Mouse (Mus musculus): ENCODE measurements at regions not wholly inside any gene's neighbourhood (a gene's known extent, or its start where the extent isn't known, plus 50 kb on each side); places are given as distances from the start of the nearest gene placed in this dataset.

- Histone ChIP-seq H3K4me3 (ENCODE audit: low read depth, low read length) (no peak overlapping the region), H3K9ac (ENCODE audit: low read depth, poor library complexity, severe bottlenecking) (no peak overlapping the region), H3K27me3 (ENCODE audit: control insufficient read depth, insufficient read depth, low read length, poor library complexity, severe bottlenecking) (no peaks in the 10 kb centered on the region), H3K9me3 (replicated peaks; ENCODE audit: control insufficient read depth, insufficient read depth, low read length, poor library complexity, severe bottlenecking) (no peaks in the 10 kb centered on the region), H3K36me3 (ENCODE audit: control insufficient read depth, insufficient read depth, low read length, poor library complexity, severe bottlenecking) (no peaks in the 10 kb centered on the region), H3K4me1 (ENCODE audit: control insufficient read depth, insufficient read depth, low read length) (peaks cover 2% of the 10 kb centered on the region), H3K27ac (ENCODE audit: insufficient read depth, low read length) (no peak overlapping the region)
- TF ChIP-seq CTCF (IDR thresholded peaks at IDR 0.05; ENCODE audit: low read depth, low read length), result peak; percentile 47
- TF ChIP-seq POLR2A (IDR thresholded peaks at IDR 0.05; ENCODE audit: insufficient read depth, low read length), result no peak
- TF ChIP-seq EP300 (IDR thresholded peaks at IDR 0.05; ENCODE audit: insufficient read depth, low read depth, low read length), result no peak
These were observed 139.6 kb downstream of the Tm2d1 start for GRCm38 (mm10) chr4:98243502-98243901.

GRCm38 (mm10) chr4:98241921-98242320 is 141.2 kb downstream of the Tm2d1 start:
- TF ChIP-seq EP300 (IDR thresholded peaks at IDR 0.05; ENCODE audit: insufficient read depth, low read depth, low read length), result no peak
- no peak for TF ChIP-seq POLR2A (IDR thresholded peaks at IDR 0.05; ENCODE audit: insufficient read depth, low read length)
- TF ChIP-seq CTCF (IDR thresholded peaks at IDR 0.05; ENCODE audit: low read depth, low read length), result no peak
- Histone ChIP-seq H3K27ac (ENCODE audit: insufficient read depth, low read length) (no peak overlapping the region), H3K9ac (ENCODE audit: low read depth, poor library complexity, severe bottlenecking) (no peak overlapping the region), H3K9me3 (replicated peaks; ENCODE audit: control insufficient read depth, insufficient read depth, low read length, poor library complexity, severe bottlenecking) (no peaks in the 10 kb centered on the region), H3K4me1 (ENCODE audit: control insufficient read depth, insufficient read depth, low read length) (peaks cover 2% of the 10 kb centered on the region), H3K27me3 (ENCODE audit: control insufficient read depth, insufficient read depth, low read length, poor library complexity, severe bottlenecking) (no peaks in the 10 kb centered on the region), H3K4me3 (ENCODE audit: low read depth, low read length) (no peak overlapping the region), H3K36me3 (ENCODE audit: control insufficient read depth, insufficient read depth, low read length, poor library complexity, severe bottlenecking) (no peaks in the 10 kb centered on the region)

GRCm38 (mm10) chr4:98240289-98240688 is 142.8 kb downstream of the Tm2d1 start:
- TF ChIP-seq CTCF (IDR thresholded peaks at IDR 0.05; ENCODE audit: low read depth, low read length), result no peak
- no peak for TF ChIP-seq POLR2A (IDR thresholded peaks at IDR 0.05; ENCODE audit: insufficient read depth, low read length)
- no peak for TF ChIP-seq EP300 (IDR thresholded peaks at IDR 0.05; ENCODE audit: insufficient read depth, low read depth, low read length)
- H3K9me3 ChIP-seq (replicated peaks; ENCODE audit: control insufficient read depth, insufficient read depth, low read length, poor library complexity, severe bottlenecking), result no peaks in the 10 kb centered on the region
- H3K4me1 ChIP-seq (ENCODE audit: control insufficient read depth, insufficient read depth, low read length), result peaks cover 2% of the 10 kb centered on the region
- no peaks in the 10 kb centered on the region for H3K27me3 ChIP-seq (ENCODE audit: control insufficient read depth, insufficient read depth, low read length, poor library complexity, severe bottlenecking)
- H3K36me3 ChIP-seq (ENCODE audit: control insufficient read depth, insufficient read depth, low read length, poor library complexity, severe bottlenecking), result no peaks in the 10 kb centered on the region
- H3K4me3 ChIP-seq (ENCODE audit: low read depth, low read length), result no peak overlapping the region
- H3K27ac ChIP-seq (ENCODE audit: insufficient read depth, low read length), result no peak overlapping the region
- no peak overlapping the region for H3K9ac ChIP-seq (ENCODE audit: low read depth, poor library complexity, severe bottlenecking)

- H3K4me3 ChIP-seq (ENCODE audit: low read depth, low read length), result no peak overlapping the region
- H3K4me1 ChIP-seq (ENCODE audit: control insufficient read depth, insufficient read depth, low read length), result peaks cover 2% of the 10 kb centered on the region
- no peak overlapping the region for H3K9ac ChIP-seq (ENCODE audit: low read depth, poor library complexity, severe bottlenecking)
- no peak overlapping the region for H3K27ac ChIP-seq (ENCODE audit: insufficient read depth, low read length)
- no peaks in the 10 kb centered on the region for H3K9me3 ChIP-seq (replicated peaks; ENCODE audit: control insufficient read depth, insufficient read depth, low read length, poor library complexity, severe bottlenecking)
- no peak for TF ChIP-seq POLR2A (IDR thresholded peaks at IDR 0.05; ENCODE audit: insufficient read depth, low read length)
- no peak for TF ChIP-seq CTCF (IDR thresholded peaks at IDR 0.05; ENCODE audit: low read depth, low read length)
- TF ChIP-seq EP300 (IDR thresholded peaks at IDR 0.05; ENCODE audit: insufficient read depth, low read depth, low read length), result no peak
- H3K36me3 ChIP-seq (ENCODE audit: control insufficient read depth, insufficient read depth, low read length, poor library complexity, severe bottlenecking), result no peaks in the 10 kb centered on the region
- H3K27me3 ChIP-seq (ENCODE audit: control insufficient read depth, insufficient read depth, low read length, poor library complexity, severe bottlenecking), result no peaks in the 10 kb centered on the region
These were observed 145.0 kb downstream of the Tm2d1 start for GRCm38 (mm10) chr4:98238075-98238474.

- no peak for TF ChIP-seq POLR2A (IDR thresholded peaks at IDR 0.05; ENCODE audit: insufficient read depth, low read length)
- TF ChIP-seq CTCF (IDR thresholded peaks at IDR 0.05; ENCODE audit: low read depth, low read length), result no peak
- no peak for TF ChIP-seq EP300 (IDR thresholded peaks at IDR 0.05; ENCODE audit: insufficient read depth, low read depth, low read length)
- Histone ChIP-seq H3K9me3 (replicated peaks; ENCODE audit: control insufficient read depth, insufficient read depth, low read length, poor library complexity, severe bottlenecking) (no peaks in the 10 kb centered on the region), H3K4me1 (ENCODE audit: control insufficient read depth, insufficient read depth, low read length) (peaks cover 2% of the 10 kb centered on the region), H3K27me3 (ENCODE audit: control insufficient read depth, insufficient read depth, low read length, poor library complexity, severe bottlenecking) (no peaks in the 10 kb centered on the region), H3K36me3 (ENCODE audit: control insufficient read depth, insufficient read depth, low read length, poor library complexity, severe bottlenecking) (no peaks in the 10 kb centered on the region), H3K9ac (ENCODE audit: low read depth, poor library complexity, severe bottlenecking) (no peak overlapping the region), H3K27ac (ENCODE audit: insufficient read depth, low read length) (no peak overlapping the region), H3K4me3 (ENCODE audit: low read depth, low read length) (no peak overlapping the region)
These were observed 145.6 kb downstream of the Tm2d1 start for GRCm38 (mm10) chr4:98237475-98237874.

- H3K27ac ChIP-seq (ENCODE audit: insufficient read depth, low read length), result no peak overlapping the region
These were observed 146.9 kb downstream of the Tm2d1 start for GRCm38 (mm10) chr4:98236006-98236783.

More at GRCm38 (mm10) chr4:98236006-98236783, 146.9 kb downstream of the Tm2d1 start:
- no peak overlapping the region for H3K9ac ChIP-seq (ENCODE audit: low read depth, poor library complexity, severe bottlenecking)
- TF ChIP-seq EP300 (IDR thresholded peaks at IDR 0.05; ENCODE audit: insufficient read depth, low read depth, low read length) (no peak), POLR2A (IDR thresholded peaks at IDR 0.05; ENCODE audit: insufficient read depth, low read length) (no peak), CTCF (IDR thresholded peaks at IDR 0.05; ENCODE audit: low read depth, low read length) (no peak)
- no peaks in the 10 kb centered on the region for H3K36me3 ChIP-seq (ENCODE audit: control insufficient read depth, insufficient read depth, low read length, poor library complexity, severe bottlenecking)
- H3K27me3 ChIP-seq (ENCODE audit: control insufficient read depth, insufficient read depth, low read length, poor library complexity, severe bottlenecking), result no peaks in the 10 kb centered on the region
- H3K4me1 ChIP-seq (ENCODE audit: control insufficient read depth, insufficient read depth, low read length), result peaks cover 2% of the 10 kb centered on the region
- no peaks in the 10 kb centered on the region for H3K9me3 ChIP-seq (replicated peaks; ENCODE audit: control insufficient read depth, insufficient read depth, low read length, poor library complexity, severe bottlenecking)
- H3K4me3 ChIP-seq (ENCODE audit: low read depth, low read length), result no peak overlapping the region
